Mouse (Mus musculus): ENCODE measurements at regions not wholly inside any gene's neighbourhood (a gene's known extent, or its start where the extent isn't known, plus 50 kb on each side); places are given as distances from the start of the nearest gene placed in this dataset.

- TF ChIP-seq POLR2A (IDR thresholded peaks at IDR 0.05; ENCODE audit: borderline replicate concordance, insufficient read depth, low read length) (no peak), CTCF (IDR thresholded peaks at IDR 0.05; ENCODE audit: borderline replicate concordance, insufficient read depth, low read depth, low read length) (no peak)
Observed at GRCm38 (mm10) chr3:72149685-72150084, 818.0 kb downstream of the Sis start.

Data from cerebellum, adult 2 months (tissue).